Mouse (Mus musculus): Measurements from ENCODE around the gene Pim1. TPM values are rescaled to one million over a fixed set of nuclear protein-coding genes. Genes with fewer than 3 reads are reported as not detected.
"Not testable (repeated sequence)": the region's sequence is repeated elsewhere in the genome, so short reads cannot be mapped to it uniquely, and the experiment has no call there.

Gene Pim1
- total RNA-seq (2021), result 10 to 100 TPM; 18.8 to 25.4 TPM
- long read RNA-seq, experiment 1, transcript Pim1-201 (6 exons, 2,698 nt), result major isoform, 15 of 19 reads
- long read RNA-seq, experiment 1, partial matches to known transcripts, result 0 of 19 reads
- long read RNA-seq, experiment 1, other reads (novel, unspliced or antisense), result 2 of 19 reads
- long read RNA-seq, experiment 2, transcript Pim1-201 (6 exons, 2,698 nt), result major isoform, 24 of 26 reads
- long read RNA-seq, experiment 2, partial matches to known transcripts, result 0 of 26 reads
- long read RNA-seq, experiment 2, other reads (novel, unspliced or antisense), result 1 of 26 reads

DNA sequence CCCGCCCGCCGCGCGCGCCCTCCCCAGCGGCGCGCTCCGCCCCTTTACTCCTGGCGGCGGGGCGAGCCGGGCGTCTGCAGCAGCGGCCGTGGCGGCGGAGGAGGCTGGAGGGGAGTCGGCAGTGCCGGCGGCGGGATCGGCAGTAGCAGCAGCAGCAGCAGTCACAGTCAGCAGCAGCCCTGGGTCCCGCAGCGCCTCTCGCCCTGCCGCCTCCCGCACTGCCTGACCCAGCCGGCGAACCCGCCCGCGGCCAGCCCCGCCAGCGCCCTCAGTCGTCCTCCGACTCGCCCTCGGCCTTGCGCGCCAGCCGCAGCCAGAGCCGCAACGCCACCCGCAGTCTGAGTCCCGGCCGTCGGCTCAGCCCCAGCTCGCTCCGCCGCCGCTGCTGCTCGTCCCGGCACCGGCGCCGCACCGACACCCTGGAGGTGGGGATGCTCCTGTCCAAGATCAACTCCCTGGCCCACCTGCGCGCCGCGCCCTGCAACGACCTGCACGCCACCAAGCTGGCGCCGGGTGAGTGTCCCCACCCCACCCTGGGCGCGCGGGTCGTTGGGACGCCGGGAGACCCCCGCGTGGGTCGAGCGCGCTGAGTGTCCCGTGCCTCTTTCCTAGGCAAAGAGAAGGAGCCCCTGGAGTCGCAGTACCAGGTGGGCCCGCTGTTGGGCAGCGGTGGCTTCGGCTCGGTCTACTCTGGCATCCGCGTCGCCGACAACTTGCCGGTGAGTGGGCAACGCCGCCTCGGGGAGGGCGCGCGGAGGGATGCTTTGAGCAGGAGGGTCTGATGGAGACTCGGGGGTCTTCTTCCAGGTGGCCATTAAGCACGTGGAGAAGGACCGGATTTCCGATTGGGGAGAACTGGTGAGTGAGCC lies at the start of gene Pim1:
Gene Pim1, plus strand, starts transcription at position 41 of the 869 bp plus-strand sequence.
- DNase-seq (ENCODE audit: low spot score), result peak; percentile 47

DNA sequence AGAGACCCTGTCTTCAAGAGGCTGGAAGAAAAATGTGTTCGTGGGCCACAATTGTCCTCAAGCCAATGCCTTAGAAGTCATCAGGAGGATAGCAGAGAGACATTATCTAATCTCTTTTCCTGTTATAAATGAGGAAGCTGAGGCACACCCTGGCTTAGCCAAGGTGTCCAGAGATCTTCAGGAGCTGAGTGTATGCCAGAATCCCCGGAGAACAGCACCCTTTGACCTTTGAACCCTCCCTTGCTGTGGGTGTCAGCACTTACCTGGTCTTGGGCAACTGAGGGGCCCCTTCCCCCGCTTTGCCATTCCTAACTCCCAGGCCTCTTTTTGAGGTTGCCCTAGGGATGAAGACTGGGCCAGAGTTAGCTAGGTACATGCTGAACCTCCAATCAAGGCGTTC lies 49.0 kb upstream of the Pim1 start:
- DNase-seq (ENCODE audit: low spot score), result no peak

DNA sequence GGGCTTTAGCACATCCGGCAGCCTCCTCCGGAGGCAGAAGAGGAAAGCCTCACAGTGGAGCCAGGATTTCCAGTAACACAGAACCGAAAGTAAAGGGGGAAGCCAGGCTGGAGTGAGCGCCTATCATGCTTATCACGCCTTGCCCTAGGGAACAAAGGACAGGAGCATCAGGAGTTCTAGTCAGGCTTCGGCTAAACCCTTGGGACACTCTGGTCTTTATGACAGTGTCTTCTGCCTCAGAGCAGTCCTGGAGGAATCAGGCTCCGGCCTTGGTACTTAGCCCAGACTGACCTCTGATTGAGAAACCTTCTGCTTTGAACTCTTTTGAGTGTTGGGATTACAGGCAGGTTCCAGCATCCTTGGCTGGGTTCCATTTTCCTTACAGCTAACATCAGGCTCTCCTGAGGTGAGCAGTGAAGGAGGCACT lies 48.4 kb upstream of the Pim1 start:
- no peak for DNase-seq (ENCODE audit: low spot score)

DNA sequence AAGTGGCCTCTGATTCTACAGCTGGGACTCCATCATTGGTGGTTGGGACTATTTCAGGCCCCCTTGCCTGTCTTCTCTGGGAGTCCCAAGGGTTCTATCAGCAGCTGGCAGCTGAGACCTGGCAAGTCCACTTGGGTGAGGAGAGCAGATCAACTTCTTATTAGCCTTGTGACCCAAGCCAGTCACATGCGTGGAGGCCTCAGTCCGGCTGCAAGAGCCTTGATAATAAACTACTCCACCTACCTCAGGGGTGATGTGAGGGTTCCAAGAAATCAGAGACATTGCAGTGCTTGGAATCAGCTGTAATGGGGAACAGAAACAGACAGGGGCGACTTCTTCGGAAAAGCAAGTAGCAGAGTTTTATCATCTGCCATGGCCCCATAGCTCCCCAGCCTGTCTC lies 46.8 kb upstream of the Pim1 start:
- no peak for DNase-seq (ENCODE audit: low spot score)

DNA sequence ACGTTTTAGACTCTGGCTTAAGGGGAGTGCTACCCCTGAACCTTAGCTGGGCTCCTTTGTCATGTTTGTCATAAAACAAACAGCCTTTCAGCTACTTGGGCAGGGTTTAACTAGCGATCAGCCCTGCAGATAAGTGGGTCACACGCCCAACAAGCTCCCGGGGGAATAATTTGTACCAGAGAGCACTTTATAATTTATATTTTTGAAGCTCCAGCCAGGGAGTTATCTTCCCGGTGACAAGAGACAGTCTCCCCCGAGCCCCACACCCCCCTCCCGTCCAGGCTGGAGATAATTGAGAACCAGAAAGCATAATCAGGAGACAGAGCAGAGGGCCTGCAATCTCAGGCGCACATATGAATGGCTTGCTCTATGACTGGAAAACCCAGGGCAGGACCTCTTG lies 45.5 kb upstream of the Pim1 start:
- no peak for DNase-seq (ENCODE audit: low spot score)

DNA sequence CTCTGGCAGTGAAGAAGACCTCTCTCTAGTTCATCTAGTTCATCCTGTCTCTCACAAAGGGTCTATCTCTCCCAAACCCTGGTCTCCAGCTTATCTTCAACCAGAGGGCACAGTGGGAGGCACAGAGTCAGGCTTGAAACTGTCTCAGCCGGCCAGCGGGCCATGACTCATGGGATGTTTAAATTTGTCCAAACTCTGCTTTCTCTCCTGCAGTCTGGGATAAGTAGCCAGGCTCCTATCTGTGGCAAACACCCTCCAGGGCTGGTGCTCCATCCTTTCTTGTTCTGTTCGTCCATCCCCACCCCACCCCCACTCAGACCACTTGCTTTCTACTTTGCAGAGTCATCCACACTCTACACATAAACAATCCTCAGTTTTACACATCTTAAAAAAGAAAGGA lies 43.2 kb upstream of the Pim1 start:
- DNase-seq (ENCODE audit: low spot score), result no peak

DNA sequence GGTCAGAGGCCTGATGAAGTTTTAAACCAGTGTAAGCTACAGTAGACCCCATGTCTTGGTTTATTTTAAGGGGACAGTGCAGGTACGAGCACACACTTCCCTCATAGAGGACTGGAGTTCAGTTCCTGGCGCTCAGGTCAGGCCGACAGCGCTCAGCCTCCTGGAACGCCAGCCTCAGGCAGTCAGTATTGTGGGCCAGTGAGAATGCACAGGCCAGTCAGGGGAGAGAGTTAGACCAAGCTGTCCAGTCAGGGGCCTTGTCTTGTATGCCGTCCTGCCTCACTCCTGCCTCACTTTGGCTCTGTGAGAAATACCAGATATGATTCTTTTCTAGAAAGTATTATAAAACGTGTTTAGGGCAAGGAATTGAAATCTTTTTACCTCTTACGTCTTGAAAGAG lies 42.5 kb upstream of the Pim1 start:
- no peak for DNase-seq (ENCODE audit: low spot score)

DNA sequence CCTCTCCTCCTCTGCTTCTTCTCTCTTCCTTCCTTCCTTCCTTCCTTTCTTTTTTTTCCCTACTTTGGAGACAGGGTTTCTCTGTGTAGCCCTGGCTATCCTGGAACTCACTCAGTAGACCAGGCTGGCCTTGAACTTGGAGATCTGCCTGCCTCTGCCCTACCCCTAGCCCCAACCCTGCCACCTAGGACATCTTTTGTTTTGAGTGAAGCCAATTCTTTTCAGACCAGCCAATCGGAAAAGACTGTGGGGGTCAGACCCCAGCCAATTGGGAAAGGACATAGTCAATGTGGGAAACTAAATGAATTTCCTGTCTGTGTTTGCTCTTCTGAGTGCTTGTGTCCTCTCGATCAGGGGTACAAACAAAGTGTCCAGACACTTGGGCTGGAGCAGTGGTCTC lies 42.0 kb upstream of the Pim1 start:
- DNase-seq (ENCODE audit: low spot score), result no peak

DNA sequence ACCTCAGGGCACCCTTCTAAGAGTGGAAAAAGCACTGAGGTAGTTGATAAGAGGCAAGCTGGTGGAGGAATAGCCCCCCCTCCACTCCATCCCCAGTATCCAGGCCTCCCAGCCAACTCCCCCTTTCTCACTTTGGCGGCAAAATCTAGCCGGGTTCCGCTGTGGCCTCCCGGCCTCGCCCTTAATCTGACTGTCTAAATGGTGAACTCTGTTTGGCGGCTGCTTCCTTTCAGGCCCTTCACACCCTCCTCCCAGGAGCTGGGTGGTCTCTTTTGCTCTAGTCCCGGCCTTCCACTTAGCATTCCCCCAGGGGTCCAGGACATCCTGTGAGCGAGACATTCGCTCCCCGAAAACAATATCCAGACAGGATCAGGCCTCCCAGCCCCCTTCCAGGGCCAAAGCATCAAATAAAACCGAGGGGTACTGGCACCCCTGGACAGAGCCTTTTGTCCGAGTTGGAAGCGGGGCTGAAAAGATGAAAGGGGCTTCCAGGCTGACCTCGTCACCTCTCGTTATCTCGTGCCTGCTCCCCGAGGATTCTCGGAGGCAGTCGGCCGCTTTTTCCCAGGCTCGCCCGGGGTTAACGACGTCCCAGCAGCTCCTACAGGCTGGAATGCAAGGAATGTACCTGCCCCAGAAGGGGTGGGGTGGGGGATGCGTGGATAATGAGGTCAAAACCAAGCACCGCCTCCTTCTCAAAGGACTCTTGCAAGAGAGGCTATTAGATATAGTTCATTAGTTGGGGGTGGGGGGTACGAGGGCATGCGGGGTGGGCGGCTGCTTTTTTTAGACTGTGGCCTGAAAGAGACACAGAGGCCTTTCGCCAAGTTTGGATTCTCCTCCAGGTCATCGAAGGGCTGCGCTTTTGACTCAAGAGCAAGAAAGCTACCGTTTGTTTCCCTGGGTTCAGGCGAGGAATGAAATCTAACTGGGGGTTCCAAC lies 39.4 kb upstream of the Pim1 start:
- no peak for DNase-seq (ENCODE audit: low spot score)

DNA sequence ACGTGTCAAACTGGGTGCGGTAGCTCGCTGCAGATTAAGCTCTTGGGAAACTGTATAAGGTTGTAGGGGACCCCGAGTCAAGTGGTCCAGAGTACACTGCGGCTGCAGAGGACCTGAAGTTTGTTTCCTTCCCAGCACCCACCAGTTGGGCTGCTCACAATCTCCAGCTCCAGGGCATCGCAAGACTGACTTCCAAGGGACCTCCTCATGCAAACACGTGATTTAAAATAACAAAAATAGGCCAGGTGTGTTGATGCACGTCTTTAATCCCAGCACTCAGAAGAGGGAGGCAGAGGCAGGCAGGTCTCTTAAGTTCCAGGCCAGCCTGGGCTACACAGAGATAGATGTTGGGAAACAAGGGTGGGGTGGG lies 38.7 kb upstream of the Pim1 start:
- no peak for DNase-seq (ENCODE audit: low spot score)

DNA sequence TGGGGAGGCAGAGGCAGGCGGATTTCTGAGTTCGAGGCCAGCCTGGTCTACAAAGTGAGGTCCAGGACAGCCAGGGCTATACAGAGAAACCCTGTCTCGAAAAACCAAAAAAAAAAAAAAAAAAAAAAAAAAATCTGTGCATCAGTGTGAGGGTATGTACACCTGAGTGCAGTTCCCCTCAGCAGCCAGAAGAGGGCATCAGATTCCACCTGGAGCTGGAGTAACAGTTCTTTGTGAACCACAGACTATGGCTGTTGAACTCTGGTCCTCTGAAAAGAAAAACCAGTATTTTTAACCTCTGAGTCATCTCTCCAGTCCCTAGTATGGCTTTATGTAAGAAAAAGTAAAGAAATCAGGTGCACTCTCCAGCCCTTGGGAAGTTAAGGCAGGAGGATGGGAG lies 36.4 kb upstream of the Pim1 start:
- not testable (repeated sequence) for DNase-seq (ENCODE audit: low spot score)

DNA sequence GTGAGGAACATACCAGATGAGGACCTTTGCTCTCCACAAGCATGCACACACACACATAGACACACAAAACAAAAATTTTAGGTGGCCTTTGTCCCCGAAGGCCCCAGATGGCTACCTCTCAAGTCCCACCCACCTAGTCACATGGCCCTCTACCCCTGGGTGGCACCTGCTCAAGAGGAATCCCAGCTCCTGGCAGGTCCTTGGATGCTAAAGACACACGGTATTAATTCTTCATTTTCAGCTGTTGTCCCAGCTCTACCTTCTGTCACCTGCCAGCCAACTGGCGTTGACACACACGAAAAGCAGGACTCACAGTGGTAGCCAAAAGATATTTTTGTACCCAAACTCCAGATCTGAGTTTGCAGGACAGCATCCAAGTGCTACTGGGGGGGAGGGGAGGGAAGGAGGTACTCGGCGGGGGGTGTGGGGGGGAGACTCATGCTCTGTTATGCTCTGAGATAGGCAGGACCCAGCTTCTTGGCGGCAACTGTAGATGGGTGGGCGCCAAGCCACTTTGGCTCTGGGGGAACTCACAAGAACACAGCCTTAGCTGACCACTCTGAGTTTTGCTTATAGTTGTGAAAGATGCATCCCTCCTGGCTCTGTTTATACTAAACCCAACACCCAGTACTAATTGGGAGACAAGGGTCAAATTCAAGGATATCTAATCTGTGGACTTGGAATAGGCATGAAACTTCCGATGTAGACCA lies 35.0 kb upstream of the Pim1 start:
- DNase-seq (ENCODE audit: low spot score), result peak; percentile 66

DNA sequence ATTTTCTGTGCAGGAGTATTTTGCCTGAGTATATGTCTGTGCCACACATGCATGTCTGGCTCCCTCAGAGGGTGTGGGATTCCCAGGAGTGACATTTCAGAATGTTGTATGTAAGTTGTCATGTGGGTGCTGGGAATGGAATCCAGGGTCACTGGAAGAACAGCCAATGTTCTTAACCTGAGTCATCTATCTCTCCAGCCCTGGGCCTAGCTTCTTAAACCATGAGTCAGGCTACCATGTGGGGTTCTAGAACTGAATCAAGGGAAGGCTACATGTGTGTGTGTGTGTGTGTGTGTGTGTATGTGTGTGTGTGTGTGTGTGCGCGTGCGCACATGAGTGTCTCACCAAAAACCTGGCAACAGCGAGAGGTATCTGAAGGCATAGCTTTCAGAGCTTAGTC lies 34.1 kb upstream of the Pim1 start:
- no peak for DNase-seq (ENCODE audit: low spot score)

DNA sequence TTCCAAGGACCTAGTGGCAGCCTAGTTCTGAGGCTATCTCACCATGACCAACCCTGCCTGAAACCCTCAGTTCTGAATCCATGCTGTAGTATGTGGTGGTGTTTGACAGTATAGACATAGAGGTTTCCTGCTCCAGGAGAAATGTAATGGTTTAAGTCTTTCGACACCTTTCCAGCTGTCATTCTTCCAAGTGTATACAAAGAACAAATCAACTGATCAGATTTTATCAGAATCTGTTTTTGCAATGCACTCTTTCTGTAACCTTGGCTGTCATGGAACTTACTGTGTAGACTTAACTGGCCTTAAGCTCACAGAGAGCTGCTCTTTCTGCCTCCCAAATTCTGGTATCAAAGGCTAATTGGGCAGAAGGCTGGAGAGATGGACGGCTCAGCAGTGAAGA lies 33.6 kb upstream of the Pim1 start:
- DNase-seq (ENCODE audit: low spot score), result no peak

DNA sequence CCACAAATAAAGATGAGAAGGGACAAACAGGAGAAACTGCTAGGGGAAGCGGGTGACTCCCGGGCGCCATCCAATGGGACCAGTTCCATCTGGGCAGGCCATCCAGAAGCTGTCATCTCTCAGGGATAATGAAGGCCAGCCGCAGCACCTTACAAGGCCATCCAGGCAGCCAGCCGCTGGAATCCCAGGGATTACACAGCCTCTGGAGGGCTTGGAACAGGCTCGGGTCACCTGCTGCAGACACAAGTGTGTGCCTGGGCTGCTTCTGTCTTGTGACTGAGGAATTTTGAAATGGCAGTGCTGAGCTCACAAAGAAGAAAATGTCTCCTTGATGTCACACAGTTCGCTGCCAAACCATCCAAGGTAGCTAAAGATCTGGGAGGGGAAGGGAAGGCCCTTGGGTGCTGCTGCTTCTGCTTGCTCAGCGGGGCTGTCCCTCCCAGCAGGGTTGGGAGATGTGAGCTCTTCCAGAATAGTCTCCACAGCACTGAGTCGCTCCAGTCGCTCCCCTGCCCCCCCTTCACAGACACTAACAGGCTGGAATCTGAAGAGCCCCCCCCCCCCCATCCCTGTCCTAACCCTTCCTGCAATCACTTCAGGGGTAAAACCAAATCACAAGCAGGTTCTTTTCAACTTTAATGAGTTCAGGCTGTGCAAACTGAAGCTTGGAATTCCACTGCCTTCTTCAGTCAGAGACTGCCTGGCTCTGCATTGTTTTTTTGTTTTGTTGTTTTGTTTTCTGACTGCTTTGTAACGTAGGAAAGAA lies 32.6 kb upstream of the Pim1 start:
- DNase-seq (ENCODE audit: low spot score), result peak; percentile 83

DNA sequence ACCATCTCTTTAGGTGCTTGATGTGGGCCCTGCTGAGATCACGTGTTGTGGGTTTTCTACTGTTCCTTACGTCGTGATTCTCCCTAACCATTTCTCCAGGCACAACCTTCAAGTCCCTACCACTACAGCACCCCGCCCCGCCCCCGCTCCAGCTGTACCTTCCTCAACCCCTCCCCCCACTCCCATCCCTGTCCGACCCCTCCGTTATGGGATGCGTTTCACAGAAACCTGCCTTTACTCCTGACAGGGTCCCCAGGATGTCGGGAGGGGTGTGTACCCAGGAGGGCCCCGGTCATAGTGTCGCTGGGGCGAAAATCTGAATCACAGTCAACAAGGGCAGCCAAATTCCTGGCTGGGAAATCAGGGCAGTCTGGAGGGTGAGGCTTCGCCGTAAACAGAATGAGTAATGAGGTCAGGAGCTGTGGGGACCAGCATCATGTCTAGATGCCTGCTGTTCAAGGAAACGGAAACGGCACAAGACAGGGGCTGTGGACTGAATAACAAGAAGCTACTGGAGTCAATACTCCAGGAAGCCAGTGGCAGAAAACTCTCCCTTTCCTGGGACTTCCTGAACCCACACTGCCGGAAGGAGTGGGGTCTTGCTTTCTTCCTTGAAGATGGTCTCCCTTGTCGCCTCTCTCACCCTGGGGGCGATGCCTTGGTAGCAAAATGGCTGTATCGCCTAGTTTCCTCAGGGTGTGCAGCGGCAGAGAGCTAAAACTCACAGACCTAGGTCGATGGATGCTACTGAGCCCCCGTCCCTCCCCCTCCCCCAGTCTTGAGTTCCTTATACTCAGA lies 31.0 kb upstream of the Pim1 start:
- peak; percentile 62 for DNase-seq (ENCODE audit: low spot score)

DNA sequence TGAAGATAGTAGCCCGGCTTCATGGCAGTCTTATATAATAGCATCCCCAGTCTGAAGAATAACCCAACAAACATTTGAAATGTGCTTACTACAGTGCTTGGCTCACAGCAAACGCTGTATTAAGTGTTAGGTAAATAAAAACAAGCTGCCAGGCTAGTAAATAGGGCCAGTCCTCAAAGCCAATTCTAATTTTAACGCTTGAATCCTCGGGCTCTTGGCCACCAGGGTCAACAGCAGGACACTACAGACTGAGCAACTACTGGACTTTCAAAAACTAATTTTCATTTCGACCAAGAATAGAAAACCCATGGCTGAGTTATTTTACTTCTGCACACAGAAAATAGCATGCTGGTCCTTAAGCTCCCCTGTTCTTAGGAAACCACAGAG lies 30.4 kb upstream of the Pim1 start:
- DNase-seq (ENCODE audit: low spot score), result peak; percentile 55

DNA sequence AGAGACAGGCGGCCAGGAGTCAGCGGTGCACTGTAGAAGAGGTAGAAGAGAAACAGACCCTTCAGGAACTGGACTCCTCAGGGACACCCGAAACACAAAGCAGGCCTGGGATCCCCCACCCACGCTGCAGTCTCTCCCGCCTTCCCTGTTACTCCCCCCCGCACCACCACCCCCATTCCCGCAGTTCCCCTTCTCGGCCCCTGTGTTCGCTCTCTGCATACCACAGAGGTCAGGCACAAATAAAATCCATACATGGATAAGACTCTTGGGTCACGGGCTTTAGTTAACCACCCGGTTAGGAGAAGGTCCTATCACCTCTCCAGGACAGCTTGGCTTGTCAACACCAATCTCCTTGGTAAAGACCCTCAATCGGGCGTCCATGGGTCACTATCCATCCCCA lies 26.9 kb upstream of the Pim1 start:
- DNase-seq (ENCODE audit: low spot score), result no peak

DNA sequence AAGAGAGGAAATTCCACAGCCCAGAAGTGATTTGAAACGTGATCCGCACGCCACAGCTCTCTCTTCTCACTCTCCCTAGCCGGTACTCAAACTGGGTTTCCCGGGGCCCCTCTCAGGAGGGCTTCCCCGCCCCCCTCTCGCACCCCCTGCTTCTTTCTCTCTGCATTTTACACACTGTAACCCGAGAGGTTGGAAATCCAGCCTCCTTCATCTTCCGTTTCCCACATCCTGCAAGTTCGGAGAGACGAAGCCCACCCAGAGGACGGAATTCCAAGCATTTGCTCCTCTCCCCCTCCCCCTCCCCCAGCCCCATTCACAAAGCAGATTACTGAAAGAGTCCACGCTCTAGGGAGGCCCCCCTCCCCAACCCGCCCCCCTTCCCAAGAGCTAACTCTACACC lies 26.5 kb upstream of the Pim1 start:
- no peak for DNase-seq (ENCODE audit: low spot score)
